Mouse (Mus musculus) spleen, adult 2 months (tissue): ENCODE results near the gene Igf2bp3. TPM values are rescaled to one million over a fixed set of nuclear protein-coding genes. Genes with fewer than 3 reads are reported as not detected.

Experiments used
- DNase-seq, 2 experiments: peaks; one replicate each; pipeline versions ENCODE4 v3.0.0 to v3.0.0-alpha.2; 2012 to 2021; ENCODE audit warnings: low spot score in 2 of 2, low read depth in 1 of 2
- H3K27ac ChIP-seq: fragments of 200-500 bp; 2 replicates; pipeline ENCODE4 v1.5.1; 2012; ENCODE audit warnings: low read length, inconsistent platforms; ENCODE audit not compliant: insufficient read depth
- H3K27me3 ChIP-seq: fragments of 200-500 bp; 2 replicates; pipeline ENCODE4 v1.6.1; 2012; ENCODE audit warnings: mild to moderate bottlenecking, moderate library complexity, low read length, inconsistent platforms; ENCODE audit not compliant: control insufficient read depth, insufficient read depth
- H3K36me3 ChIP-seq: fragments of 200-500 bp; 2 replicates; pipeline ENCODE4 v1.6.1; 2012; ENCODE audit warnings: mild to moderate bottlenecking, low read length, inconsistent platforms; ENCODE audit not compliant: control insufficient read depth, insufficient read depth
- H3K4me1 ChIP-seq: fragments of 200-500 bp; 2 replicates; pipeline ENCODE4 v1.6.1; 2011; ENCODE audit warnings: inconsistent platforms; ENCODE audit not compliant: control insufficient read depth, insufficient read depth, insufficient read length
- H3K4me3 ChIP-seq: fragments of 200-500 bp; 2 replicates; pipeline ENCODE4 v1.5.1; 2011; ENCODE audit warnings: mild to moderate bottlenecking, inconsistent platforms; ENCODE audit not compliant: insufficient read depth, insufficient read length; ENCODE audit errors: extremely low read depth
- CTCF ChIP-seq: fragments of 200-500 bp; IDR thresholded peaks from 2 replicates; pipeline ENCODE4 v1.5.1; 2011; ENCODE audit warnings: mild to moderate bottlenecking, inconsistent platforms; ENCODE audit not compliant: insufficient read depth, insufficient read length, insufficient replicate concordance; ENCODE audit errors: extremely low read depth
- POLR2A ChIP-seq: fragments of 200-500 bp; IDR thresholded peaks from 2 replicates; pipeline ENCODE4 v1.6.1; 2011; ENCODE audit warnings: low read depth, low read length, inconsistent platforms
- WGBS: fragments of 180-500 bp; shearing (Covaris S2); methylation state at CpG from one replicate; pipeline ENCODE4 v1.1.7; 2018; 5-methylcytosine and 5-hydroxymethylcytosine counted together
- polyA plus RNA-seq: library from polyadenylated mRNA; depleted of rRNA; stranded (reverse); fragments of >200 nt; gene quantifications from 2 replicates; pipeline ENCODE4 v1.2.3, GENCODE M21; 2012

Igf2bp3 gene
- polyA plus RNA-seq, 1 experiment = 0.08 TPM

- TF ChIP-seq POLR2A (no peak), CTCF (no peak)
- no peaks in the 10 kb centered on the region for H3K27me3 ChIP-seq
- DNase-seq = no peak
- WGBS = 92% methylated on average over 6 of the region's 6 CpGs
- no peak overlapping the region for H3K4me3 ChIP-seq
- no peaks in the 10 kb centered on the region for H3K36me3 ChIP-seq
- H3K27ac ChIP-seq = no peak overlapping the region
- H3K4me1 ChIP-seq = peaks cover 4% of the 10 kb centered on the region; the same call in 1 of the 2 replicates
These were observed 49.7 kb downstream of the Igf2bp3 start for GRCm38 (mm10) chr6:49165101-49165500.

- H3K4me1 ChIP-seq = peaks cover 6% of the 10 kb centered on the region; the same call in 1 of the 2 replicates
These were observed 50.1 kb downstream of the Igf2bp3 start for GRCm38 (mm10) chr6:49164701-49165100.

GRCm38 (mm10) chr6:49159971-49160370 is 54.8 kb downstream of the Igf2bp3 start:
- Histone ChIP-seq H3K4me3 (no peak overlapping the region), H3K4me1 (peaks cover 6% of the 10 kb centered on the region; the same call in 1 of the 2 replicates), H3K27me3 (no peaks in the 10 kb centered on the region), H3K36me3 (no peaks in the 10 kb centered on the region), H3K27ac (no peak overlapping the region)
- TF ChIP-seq POLR2A = no peak
- TF ChIP-seq CTCF = no peak
- WGBS = 57% methylated on average over 2 of the region's 2 CpGs
- DNase-seq = peak in 1 of 2 experiments; percentile 3

More at GRCm38 (mm10) chr6:49164701-49165100, 50.1 kb downstream of the Igf2bp3 start:
- DNase-seq = no peak
- 83% methylated on average over 11 of the region's 11 CpGs for WGBS
- Histone ChIP-seq H3K27ac (no peak overlapping the region), H3K4me3 (no peak overlapping the region), H3K36me3 (no peaks in the 10 kb centered on the region), H3K27me3 (no peaks in the 10 kb centered on the region)
- no peak for TF ChIP-seq POLR2A
- no peak for TF ChIP-seq CTCF

- no peaks in the 10 kb centered on the region for H3K27me3 ChIP-seq
- TF ChIP-seq POLR2A = no peak
- no peak for TF ChIP-seq CTCF
- DNase-seq = no peak
- no peak overlapping the region for H3K4me3 ChIP-seq
- peaks cover 6% of the 10 kb centered on the region; the same call in 1 of the 2 replicates for H3K4me1 ChIP-seq
- no peaks in the 10 kb centered on the region for H3K36me3 ChIP-seq
- 93% methylated on average over 3 of the region's 3 CpGs for WGBS
- no peak overlapping the region for H3K27ac ChIP-seq
These were observed 58.0 kb downstream of the Igf2bp3 start for GRCm38 (mm10) chr6:49156826-49157175.

- Histone ChIP-seq H3K36me3 (no peaks in the 10 kb centered on the region), H3K27me3 (no peaks in the 10 kb centered on the region), H3K4me1 (peaks cover 6% of the 10 kb centered on the region; the same call in 1 of the 2 replicates), H3K27ac (no peak overlapping the region), H3K4me3 (no peak overlapping the region)
- no peak for TF ChIP-seq CTCF
- TF ChIP-seq POLR2A = no peak
- 93% methylated on average over 5 of the region's 5 CpGs for WGBS
- DNase-seq = no peak
These were observed 58.5 kb downstream of the Igf2bp3 start for GRCm38 (mm10) chr6:49156170-49156825.

- Histone ChIP-seq H3K4me3 (no peak overlapping the region), H3K27ac (no peak overlapping the region), H3K4me1 (no peaks in the 10 kb centered on the region), H3K36me3 (no peaks in the 10 kb centered on the region), H3K27me3 (no peaks in the 10 kb centered on the region)
- no peak for TF ChIP-seq CTCF
- TF ChIP-seq POLR2A = no peak
- no peak for DNase-seq
- 95% methylated on average over 4 of the region's 4 CpGs for WGBS
These were observed 63.3 kb downstream of the Igf2bp3 start for GRCm38 (mm10) chr6:49151465-49151864.
